Mouse (Mus musculus): ENCODE measurements around the gene Psip1.
A peak's percentile ranks its signal among the peaks of the same experiment; 100 is the strongest.
"Not testable (repeated sequence)": the region's sequence is repeated elsewhere in the genome, so short reads cannot be mapped to it uniquely, and the experiment has no call there.

Gene Psip1

GRCm38 (mm10) chr4:83501037-83501430 is 14.8 kb upstream of the Psip1 start:
- no peak for DNase-seq (ENCODE audit: low spot score in 2 of 2)

GRCm38 (mm10) chr4:83500154-83501036 is 14.1 kb upstream of the Psip1 start:
- DNase-seq (ENCODE audit: low spot score in 2 of 2) = no peak

- DNase-seq (ENCODE audit: low spot score in 2 of 2) = not testable (repeated sequence)
Observed at GRCm38 (mm10) chr4:83497013-83497412, 10.8 kb upstream of the Psip1 start.

GRCm38 (mm10) chr4:83493112-83493511 is 6.9 kb upstream of the Psip1 start:
- DNase-seq (ENCODE audit: low spot score in 2 of 2) = no peak

- DNase-seq (ENCODE audit: low spot score in 2 of 2) = no peak
Observed at GRCm38 (mm10) chr4:83489121-83489520, 2.9 kb upstream of the Psip1 start.

- DNase-seq (ENCODE audit: low spot score in 2 of 2) = peak; percentile 86 to 93
Observed at GRCm38 (mm10) chr4:83485735-83486116, 533 bp downstream of the Psip1 start.

GRCm38 (mm10) chr4:83485250-83485649 is 1.0 kb downstream of the Psip1 start:
- no peak for DNase-seq (ENCODE audit: low spot score in 2 of 2)

GRCm38 (mm10) chr4:83468208-83468607 is 18.1 kb downstream of the Psip1 start:
- DNase-seq (ENCODE audit: low spot score in 2 of 2) = no peak

- DNase-seq (ENCODE audit: low spot score in 2 of 2) = no peak
Observed at GRCm38 (mm10) chr4:83467615-83468014, 18.6 kb downstream of the Psip1 start.

- DNase-seq (ENCODE audit: low spot score in 2 of 2) = no peak
Observed at GRCm38 (mm10) chr4:83464827-83465226, 21.4 kb downstream of the Psip1 start.

- DNase-seq (ENCODE audit: low spot score in 2 of 2) = no peak
Observed at GRCm38 (mm10) chr4:83460106-83460505, 26.2 kb downstream of the Psip1 start.

GRCm38 (mm10) chr4:83450785-83451184 is 35.5 kb downstream of the Psip1 start:
- no peak for DNase-seq (ENCODE audit: low spot score in 2 of 2)

GRCm38 (mm10) chr4:83441050-83441449 is 45.2 kb downstream of the Psip1 start:
- DNase-seq (ENCODE audit: low spot score in 2 of 2) = no peak

- peak in 1 of 2 experiments; percentile 56 for DNase-seq (ENCODE audit: low spot score in 2 of 2)
Observed at GRCm38 (mm10) chr4:83439045-83439444, 47.2 kb downstream of the Psip1 start.

- peak in 1 of 2 experiments; percentile 40 for DNase-seq (ENCODE audit: low spot score in 2 of 2)
Observed at GRCm38 (mm10) chr4:83438116-83438515, 48.1 kb downstream of the Psip1 start.

GRCm38 (mm10) chr4:83436375-83436774 is 49.9 kb downstream of the Psip1 start:
- peak in 1 of 2 experiments; percentile 35 for DNase-seq (ENCODE audit: low spot score in 2 of 2)

GRCm38 (mm10) chr4:83432901-83433300 is 53.4 kb downstream of the Psip1 start:
- peak in 1 of 2 experiments; percentile 27 for DNase-seq (ENCODE audit: low spot score in 2 of 2)

- DNase-seq (ENCODE audit: low spot score in 2 of 2) = peak in 1 of 2 experiments; percentile 26
Observed at GRCm38 (mm10) chr4:83431950-83432349, 54.3 kb downstream of the Psip1 start.

GRCm38 (mm10) chr4:83428845-83429244 is 57.4 kb downstream of the Psip1 start:
- no peak for DNase-seq (ENCODE audit: low spot score in 2 of 2)

- no peak for DNase-seq (ENCODE audit: low spot score in 2 of 2)
Observed at GRCm38 (mm10) chr4:83427696-83428095, 58.6 kb downstream of the Psip1 start.

- DNase-seq (ENCODE audit: low spot score in 2 of 2) = no peak
Observed at GRCm38 (mm10) chr4:83427141-83427540, 59.1 kb downstream of the Psip1 start.

GRCm38 (mm10) chr4:83425119-83425518 is 61.1 kb downstream of the Psip1 start:
- DNase-seq (ENCODE audit: low spot score in 2 of 2) = no peak

- DNase-seq (ENCODE audit: low spot score in 2 of 2) = no peak
Observed at GRCm38 (mm10) chr4:83423641-83424040, 62.6 kb downstream of the Psip1 start.
